Mouse (Mus musculus) left cerebral cortex, adult 18-20 months (tissue): ENCODE measurements around the gene Dnm1. TPM values are rescaled to one million over a fixed set of nuclear protein-coding genes. Genes with fewer than 3 reads are reported as not detected.

Experiments used
- DNase-seq, 2 experiments: peaks; one replicate each; pipeline ENCODE4 v3.0.0; 2021 to 2022; ENCODE audit warnings: low spot score in 2 of 2, mixed read lengths in 1 of 2
- long read RNA-seq, 2 experiments: library from polyadenylated mRNA; stranded (forward); transcript quantifications; one replicate each; pipeline ENCODE4 v2.0.0; 2021
- total RNA-seq, 2 experiments: library from RNA; stranded (reverse); gene quantifications; 2 replicates each; pipeline ENCODE4 v1.2.3; 2021

Gene Dnm1
- total RNA-seq: 1,000 to 10,000 TPM; 1,236 to 1,244 TPM
- long read RNA-seq, experiment 1, partial matches to known transcripts: 86 of 108 reads
- long read RNA-seq, experiment 1, other reads (novel, unspliced or antisense): 18 of 108 reads
- long read RNA-seq, experiment 2, partial matches to known transcripts: 48 of 98 reads
- long read RNA-seq, experiment 2, other reads (novel, unspliced or antisense): 49 of 98 reads

GRCm38 (mm10) chr2:32353007-32353542 is at the start of gene Dnm1:
TSS of gene Dnm1 (minus strand) at chr2:32353338.
- DNase-seq: peak; percentile 93 to 95

DNA sequence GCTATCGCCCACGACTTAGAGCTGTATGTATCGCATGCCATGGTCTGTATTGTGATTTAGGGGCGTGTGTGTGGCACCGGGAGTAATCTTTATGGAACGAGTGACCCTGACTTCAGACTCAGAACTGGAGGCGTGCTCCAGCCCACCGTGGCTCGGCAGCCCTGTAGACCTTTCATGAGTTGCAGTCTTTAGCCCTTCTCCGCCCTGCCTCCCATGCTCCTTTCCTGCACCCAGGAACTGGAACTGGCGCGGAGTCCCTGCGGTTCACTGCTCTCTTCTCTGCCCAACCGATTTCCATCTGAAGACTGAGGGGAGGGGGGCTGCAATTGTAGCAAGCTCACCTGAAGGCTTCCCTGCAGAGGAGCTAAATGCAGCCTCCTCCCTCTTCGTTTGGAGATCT is 43.6 kb upstream of the Dnm1 start:
- DNase-seq: no peak

GRCm38 (mm10) chr2:32395946-32396621 is 42.9 kb upstream of the Dnm1 start:
- DNase-seq: peak; percentile 92 to 94

DNA sequence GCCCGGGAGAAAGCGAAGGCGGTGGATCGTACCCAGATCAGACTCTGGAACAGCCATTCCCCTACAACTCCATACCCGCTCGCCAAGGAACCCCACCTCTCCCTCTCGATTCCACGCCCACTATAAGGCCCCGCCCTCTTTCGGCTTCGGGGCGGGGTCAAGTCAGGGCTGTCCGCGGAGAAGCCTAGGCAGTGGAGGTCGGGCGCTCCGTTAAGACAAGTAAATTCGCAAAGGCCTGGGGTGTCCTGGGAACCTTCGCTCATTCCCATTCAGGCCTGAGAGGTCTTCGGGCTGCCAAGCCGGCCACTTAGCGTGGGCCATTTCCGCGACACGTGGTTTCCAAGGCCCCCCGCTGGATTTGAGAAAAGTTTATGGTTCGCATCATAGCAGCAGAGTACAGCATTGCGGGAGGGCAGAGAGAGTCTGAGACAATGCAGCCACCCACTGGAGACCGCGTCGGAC is 42.4 kb upstream of the Dnm1 start, which contains the start of gene Ptges2:
Gene Ptges2, plus strand, starts transcription at position 413 of the 462 bp plus-strand sequence.
- DNase-seq: peak; percentile 86 to 89

DNA sequence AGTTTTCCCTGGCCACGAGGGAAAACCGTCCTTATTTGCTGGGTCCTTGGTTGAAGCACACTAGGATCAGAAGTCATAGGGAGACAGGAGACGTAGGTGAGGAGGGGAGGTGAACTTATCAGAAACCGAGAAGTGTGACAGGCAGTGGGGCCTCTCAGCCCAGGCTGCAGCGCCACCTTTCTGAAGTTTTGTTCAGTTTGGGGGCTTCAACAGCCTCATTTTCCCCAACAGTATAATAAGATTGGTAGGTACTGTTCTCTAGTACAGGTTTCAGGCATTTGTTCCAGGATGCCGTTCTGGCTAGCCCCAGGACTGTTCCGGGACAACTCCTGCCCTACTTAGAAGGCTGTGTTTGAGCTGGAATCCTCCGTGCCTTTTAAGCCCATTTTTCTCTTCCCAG is 41.8 kb upstream of the Dnm1 start:
- peak in 1 of 2 experiments; percentile 40 for DNase-seq

- DNase-seq: no peak
Observed at GRCm38 (mm10) chr2:32392063-32392462, 38.9 kb upstream of the Dnm1 start.

- DNase-seq: no peak
Observed at GRCm38 (mm10) chr2:32390871-32391270, 37.7 kb upstream of the Dnm1 start.

DNA sequence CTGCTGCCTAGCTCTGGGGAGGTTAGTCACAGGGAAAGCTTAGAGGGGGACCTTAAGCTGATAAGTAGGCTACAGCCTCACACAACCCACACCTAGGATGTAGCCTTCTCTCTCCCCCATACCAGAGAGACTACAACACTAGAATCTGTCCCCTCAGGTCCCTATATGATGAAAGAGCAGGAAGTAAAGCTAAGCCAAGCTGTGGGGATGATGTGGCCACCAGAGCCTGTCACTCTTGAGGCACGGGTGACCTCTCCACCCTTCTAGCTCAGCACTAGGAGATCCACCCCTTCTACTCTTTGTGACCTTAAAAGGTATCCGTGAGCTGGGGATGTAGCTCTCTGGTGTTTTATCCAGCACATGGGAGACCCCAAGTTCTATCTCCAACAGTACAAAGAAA is 36.0 kb upstream of the Dnm1 start:
- no peak for DNase-seq

DNA sequence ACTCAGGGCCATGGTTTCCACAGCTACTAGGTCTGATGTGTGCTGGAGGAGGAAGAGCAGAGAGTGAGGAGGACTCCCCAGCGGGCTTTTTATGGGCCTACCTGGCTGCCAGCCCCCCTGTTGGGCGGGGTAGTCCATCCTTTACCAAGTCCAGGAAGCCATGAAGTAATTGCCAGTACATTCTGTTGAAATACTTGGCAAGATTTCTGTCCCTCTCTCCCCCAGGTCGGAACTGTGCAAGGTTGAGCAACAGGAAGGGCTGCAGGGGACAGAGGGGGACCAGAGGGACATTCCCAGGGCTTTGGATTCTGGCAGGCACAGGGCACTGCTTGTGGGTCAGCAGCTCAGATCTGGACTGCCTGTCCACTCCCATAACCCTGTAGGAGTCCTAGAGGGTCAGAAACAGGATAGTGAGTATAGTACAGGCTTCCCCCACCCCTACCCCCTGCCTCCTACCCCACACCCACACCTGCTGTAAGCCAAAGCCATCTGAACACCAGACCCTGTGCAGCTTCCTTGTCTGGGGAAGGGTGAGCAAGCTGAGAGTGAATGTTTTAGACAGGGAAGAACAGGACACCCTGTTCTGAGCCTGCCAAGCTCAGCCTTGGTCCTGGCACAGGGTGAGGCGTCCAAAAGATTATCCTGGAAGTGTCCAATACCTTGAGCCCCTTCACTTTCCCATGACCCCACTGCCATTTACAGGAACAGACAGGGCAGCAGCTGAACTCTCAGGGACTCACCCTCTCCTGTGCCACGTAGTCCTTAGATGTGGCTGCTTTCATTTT is 34.8 kb upstream of the Dnm1 start, which contains the start of gene Lcn2:
Gene Lcn2, minus strand, starts transcription at position 547 of the 785 bp plus-strand sequence.
- no peak for DNase-seq

DNA sequence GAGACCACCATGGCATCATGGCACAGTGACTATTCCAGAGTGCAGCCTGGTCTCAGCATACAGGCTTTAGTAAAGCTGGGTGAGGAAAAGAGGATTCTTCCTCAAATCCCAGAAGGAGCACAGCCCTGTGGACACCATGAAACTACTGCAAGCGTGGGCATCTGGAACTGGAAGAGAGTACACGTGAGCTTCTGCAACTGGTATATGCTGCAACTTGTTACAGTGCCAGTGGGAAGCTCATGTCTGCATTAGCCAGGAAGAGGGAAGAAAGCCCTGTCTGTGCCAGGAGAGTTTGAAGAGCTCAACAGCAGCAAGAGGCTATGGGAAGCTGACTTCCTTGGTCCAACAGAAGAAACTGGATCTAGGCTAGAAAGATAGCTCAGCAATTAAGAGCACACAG is 29.6 kb upstream of the Dnm1 start:
- DNase-seq: no peak

DNA sequence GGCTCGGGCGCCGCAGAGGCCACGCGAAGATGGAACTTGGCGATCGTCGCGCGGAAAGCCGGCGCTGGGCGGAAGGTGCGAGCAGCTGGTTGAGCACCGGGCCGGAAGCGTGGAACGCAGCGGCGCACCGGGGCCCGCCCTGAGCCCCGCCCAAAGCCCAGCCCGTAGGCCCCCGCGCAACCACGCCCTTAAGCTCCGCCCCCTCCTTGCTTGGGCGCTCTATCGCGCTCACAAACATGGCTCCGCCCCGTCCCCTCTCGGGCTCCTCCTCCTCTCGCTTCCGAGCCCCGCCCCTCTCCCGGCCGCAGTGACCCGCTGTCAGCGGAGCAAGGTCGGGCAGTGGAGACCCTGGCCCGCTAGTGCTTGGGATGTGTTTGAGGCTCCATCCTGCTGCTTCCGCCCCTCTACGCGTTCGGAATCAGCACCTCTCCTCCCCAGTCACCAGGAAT is 28.7 kb upstream of the Dnm1 start, which contains the start of gene 1110008P14Rik:
Gene 1110008P14Rik, minus strand, starts transcription at position 164 of the 449 bp plus-strand sequence.
- DNase-seq: peak; percentile 93 to 95

DNA sequence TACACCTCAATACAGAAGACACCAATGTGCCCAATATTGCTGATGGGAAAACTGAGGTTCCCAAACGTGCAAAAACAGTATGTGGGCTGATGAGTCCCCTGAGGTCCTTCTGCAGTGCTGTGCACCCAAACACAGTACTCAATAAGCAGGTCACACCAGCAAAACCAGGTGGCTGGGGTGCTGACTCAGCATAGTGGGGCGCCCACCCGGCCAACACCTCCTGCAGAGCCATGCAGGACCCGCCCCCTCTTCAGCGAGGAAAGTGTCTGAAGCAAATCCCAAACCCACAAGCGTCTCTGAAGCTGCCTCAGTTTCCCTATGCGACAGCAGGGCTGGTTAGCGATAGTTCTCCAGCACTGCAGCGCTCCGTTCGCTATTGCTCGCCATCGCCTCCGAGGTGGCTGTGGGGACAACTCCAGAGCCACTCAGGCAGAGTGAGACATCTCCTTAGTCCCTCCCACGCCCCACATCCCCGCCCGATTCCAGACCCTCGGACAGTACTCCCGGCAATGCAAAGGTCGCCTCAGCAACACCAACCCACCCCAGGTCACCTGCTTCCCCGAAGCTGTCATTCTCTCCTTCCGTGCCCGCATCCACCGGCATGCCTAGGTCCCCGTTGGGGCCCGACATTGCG is 28.1 kb upstream of the Dnm1 start:
- DNase-seq: peak in 1 of 2 experiments; percentile 47

DNA sequence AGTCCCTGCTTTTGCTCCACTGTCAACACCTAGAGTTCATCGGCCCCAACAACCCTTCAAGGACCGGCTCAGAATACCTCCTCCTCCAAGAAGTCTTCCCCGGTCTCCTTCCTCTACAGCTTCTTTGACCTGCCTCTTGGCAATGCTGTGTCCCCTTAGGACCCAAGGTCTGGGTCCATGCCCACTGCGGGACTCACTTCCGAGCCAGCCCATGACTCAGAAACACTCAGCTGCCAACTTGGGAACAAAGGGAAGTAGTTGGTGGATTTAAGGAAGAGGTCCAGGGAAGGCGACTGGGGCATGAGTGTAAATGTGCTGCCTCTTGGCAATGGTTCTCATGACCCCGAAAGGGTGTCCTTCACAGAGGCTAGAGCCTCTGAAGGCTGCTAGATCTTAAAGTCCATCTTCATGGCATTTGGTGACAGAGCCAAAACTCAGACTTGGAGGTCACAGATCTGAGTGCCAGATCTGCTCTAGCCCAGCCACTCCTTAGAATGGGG is 26.9 kb upstream of the Dnm1 start:
- no peak for DNase-seq

DNA sequence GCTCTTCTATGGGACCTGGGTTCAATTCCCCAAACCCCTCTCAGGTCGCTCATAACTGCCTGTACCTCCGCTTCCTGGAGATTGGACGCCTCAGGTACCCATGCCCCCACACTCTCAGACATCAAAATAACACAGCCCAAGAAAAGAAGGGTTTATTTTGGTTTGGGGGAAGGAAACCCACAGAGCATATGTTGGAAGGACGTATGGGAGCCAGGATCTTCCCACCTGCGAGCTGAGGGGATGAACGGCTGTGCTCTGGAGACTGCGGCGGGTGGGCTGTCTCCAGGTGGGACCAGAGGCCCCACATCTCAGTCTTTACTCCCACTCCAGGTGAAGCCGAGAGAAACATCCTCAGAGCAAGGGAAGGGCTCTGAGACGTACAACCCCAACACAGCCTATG is 23.8 kb upstream of the Dnm1 start:
- DNase-seq: peak in 1 of 2 experiments; percentile 47

- peak; percentile 46 to 51 for DNase-seq
Observed at GRCm38 (mm10) chr2:32375317-32375940, 22.3 kb upstream of the Dnm1 start.

- DNase-seq: no peak
Observed at GRCm38 (mm10) chr2:32374191-32374590, 21.1 kb upstream of the Dnm1 start.

DNA sequence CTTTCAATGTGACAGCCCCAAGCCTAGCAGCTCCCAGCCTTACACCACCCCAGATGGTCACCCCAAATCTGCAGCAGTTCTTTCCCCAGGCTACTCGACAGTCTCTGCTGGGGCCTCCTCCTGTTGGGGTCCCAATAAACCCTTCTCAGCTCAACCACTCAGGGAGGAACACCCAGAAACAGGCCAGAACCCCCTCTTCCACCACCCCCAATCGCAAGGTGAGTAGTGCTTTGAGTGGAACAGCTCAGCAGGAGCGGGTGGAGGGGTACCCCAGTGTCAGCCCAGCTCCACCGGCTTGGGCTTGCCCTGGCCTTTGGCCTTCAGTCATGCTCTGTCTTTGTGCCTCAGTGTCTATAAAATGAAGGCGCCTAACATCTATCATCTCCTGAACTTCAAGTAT is 14.2 kb upstream of the Dnm1 start:
- DNase-seq: no peak

GRCm38 (mm10) chr2:32364121-32364520 is 11.0 kb upstream of the Dnm1 start:
- no peak for DNase-seq

- no peak for DNase-seq
Observed at GRCm38 (mm10) chr2:32363376-32364106, 10.4 kb upstream of the Dnm1 start.
